Mouse (Mus musculus) myocyte (in vitro differentiated cells): ENCODE results near the gene Iglon5. TPM values are rescaled to one million over a fixed set of nuclear protein-coding genes. Genes with fewer than 3 reads are reported as not detected.

ENCODE experiments used
- H3K27me3 ChIP-seq: one replicate; pipeline ENCODE4 v1.6.1; 2011; ENCODE audit not compliant: control insufficient read depth, insufficient read depth, insufficient read length
- H3K36me3 ChIP-seq: one replicate; pipeline ENCODE4 v1.6.1; 2011; ENCODE audit not compliant: control insufficient read depth, insufficient read depth
- H3K4me2 ChIP-seq: one replicate; pipeline ENCODE4 v1.6.1; 2011; ENCODE audit warnings: low read depth, control low read depth
- H3K4me3 ChIP-seq: one replicate; pipeline ENCODE4 v1.5.1; 2011; ENCODE audit warnings: mild to moderate bottlenecking, control low read depth, moderate library complexity
- H3K79me2 ChIP-seq: one replicate; pipeline ENCODE4 v1.6.1; 2011; ENCODE audit not compliant: control insufficient read depth, insufficient read depth
- H3ac ChIP-seq: one replicate; pipeline ENCODE4 v1.6.1; 2011; ENCODE audit not compliant: control insufficient read depth, insufficient read length
- CEBPB ChIP-seq: IDR thresholded peaks from 2 replicates; pipeline ENCODE4 v1.6.1; 2011; ENCODE audit warnings: mild to moderate bottlenecking, moderate library complexity; ENCODE audit not compliant: poor library complexity, insufficient read depth, severe bottlenecking
- E2F4 ChIP-seq: IDR thresholded peaks from one replicate; pipeline ENCODE4 v1.6.1; 2011; ENCODE audit warnings: mild to moderate bottlenecking, control low read depth, moderate library complexity; ENCODE audit not compliant: insufficient read depth
- MAX ChIP-seq: IDR thresholded peaks from one replicate; pipeline ENCODE4 v1.6.1; 2011; ENCODE audit warnings: low read depth, mild to moderate bottlenecking, control low read depth
- MYOD1 ChIP-seq, 3 experiments: IDR thresholded peaks; one replicate each; pipeline ENCODE4 v1.6.1; 2011; ENCODE audit warnings: control low read depth in 2 of 3, low read depth in 2 of 3, mild to moderate bottlenecking in 2 of 3, moderate library complexity in 1 of 3; ENCODE audit not compliant: insufficient read length in 2 of 3, control insufficient read depth in 1 of 3
- MYOG ChIP-seq, 3 experiments: IDR thresholded peaks; one replicate each; pipeline ENCODE4 v1.6.1; 2011; ENCODE audit warnings: control low read depth in 2 of 3, low read depth in 2 of 3, mild to moderate bottlenecking in 2 of 3; ENCODE audit not compliant: insufficient read length in 2 of 3, control insufficient read depth in 1 of 3, insufficient read depth in 1 of 3
- POLR2A ChIP-seq: IDR thresholded peaks from one replicate; pipeline ENCODE4 v1.6.1; 2011; ENCODE audit warnings: low read depth, mild to moderate bottlenecking, control low read depth, moderate library complexity; ENCODE audit not compliant: insufficient read length
- POLR2AphosphoS2 ChIP-seq: IDR thresholded peaks from one replicate; pipeline ENCODE4 v1.6.1; 2011; ENCODE audit warnings: low read depth, control low read depth; ENCODE audit not compliant: insufficient read length
- REST ChIP-seq: IDR thresholded peaks from one replicate; pipeline ENCODE4 v1.6.1; 2011; ENCODE audit warnings: mild to moderate bottlenecking, control low read depth, moderate library complexity; ENCODE audit not compliant: insufficient read depth, insufficient read length
- SRF ChIP-seq: IDR thresholded peaks from one replicate; pipeline ENCODE4 v1.6.1; 2011; ENCODE audit warnings: low read depth; ENCODE audit not compliant: control insufficient read depth, insufficient read length
- TCF12 ChIP-seq: IDR thresholded peaks from one replicate; pipeline ENCODE4 v1.6.1; 2011; ENCODE audit warnings: mild to moderate bottlenecking, control low read depth; ENCODE audit not compliant: poor library complexity, insufficient read depth, severe bottlenecking
- TCF3 ChIP-seq: IDR thresholded peaks from one replicate; pipeline ENCODE4 v1.6.1; 2011; ENCODE audit warnings: low read depth, control low read depth; ENCODE audit not compliant: insufficient read length
- USF1 ChIP-seq: IDR thresholded peaks from one replicate; pipeline ENCODE4 v1.6.1; 2011; ENCODE audit warnings: low read depth, mild to moderate bottlenecking, control low read depth, moderate library complexity
- polyA plus RNA-seq: library from polyadenylated mRNA; unstranded; fragments of >200 nt; fragmentation: generic; extraction: Trizol; gene quantifications from one replicate; pipeline ENCODE4 v1.2.1, GENCODE M21; 2012; ENCODE audit warnings: missing spikeins

The Iglon5 gene
- polyA plus RNA-seq, 1 experiment = 4.9 TPM

DNA sequence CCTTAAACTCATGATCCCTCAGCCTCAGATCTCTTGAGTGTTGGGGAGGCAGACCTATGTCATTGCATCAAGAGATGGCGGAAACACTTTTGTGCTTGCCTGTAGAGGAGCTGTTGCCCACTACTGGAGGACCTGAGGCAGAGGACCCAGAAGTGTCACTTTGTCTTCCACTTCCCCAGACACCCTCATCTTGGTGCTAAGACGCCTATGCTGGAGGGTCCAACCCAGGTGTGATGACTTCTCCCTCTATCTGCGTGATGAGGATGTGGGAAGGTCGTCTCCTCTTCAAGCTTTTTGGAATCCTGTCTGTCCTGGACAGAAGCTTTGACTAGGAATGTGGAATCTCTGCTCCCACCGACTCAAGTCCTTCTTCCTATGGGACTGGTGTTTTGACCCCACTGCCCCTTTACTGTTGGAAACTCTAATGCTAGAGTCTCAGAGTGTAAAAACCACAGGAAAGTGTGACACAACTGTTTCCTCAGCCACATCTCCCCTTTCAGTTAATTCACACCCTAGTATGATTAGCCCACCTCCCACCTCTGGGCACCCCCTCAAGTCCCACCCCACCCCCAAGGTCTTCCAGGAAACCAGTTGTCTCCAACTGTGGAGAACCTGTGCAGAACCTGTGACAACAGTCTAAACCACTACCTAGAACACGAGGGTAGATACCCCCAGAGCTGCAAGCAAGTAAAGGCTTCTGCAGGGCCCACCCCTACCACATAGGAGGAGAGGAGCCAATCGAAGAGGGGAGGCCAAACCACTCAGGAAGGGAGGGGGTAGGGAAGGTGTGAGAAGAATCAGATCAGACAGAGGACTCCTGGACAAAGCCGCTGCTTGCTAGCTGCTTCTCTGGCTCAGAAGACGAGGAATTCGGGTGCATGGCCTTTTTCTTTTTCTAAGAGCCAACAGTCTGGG lies 53.3 kb downstream of the Iglon5 start, which contains the start of gene Nkg7:
Gene Nkg7 (plus strand): TSS at position 733 of the 915 bp plus-strand sequence.
- no peak for TF ChIP-seq POLR2AphosphoS2
- Histone ChIP-seq H3K36me3 (no peaks in the 10 kb centered on the region), H3ac (no peak within 1 kb of the TSS), H3K4me3 (no peak within 1 kb of the TSS), H3K27me3 (no peaks in the 10 kb centered on the region), H3K4me2 (no peak within 1 kb of the TSS), H3K79me2 (no peaks in the 10 kb centered on the region)

DNA sequence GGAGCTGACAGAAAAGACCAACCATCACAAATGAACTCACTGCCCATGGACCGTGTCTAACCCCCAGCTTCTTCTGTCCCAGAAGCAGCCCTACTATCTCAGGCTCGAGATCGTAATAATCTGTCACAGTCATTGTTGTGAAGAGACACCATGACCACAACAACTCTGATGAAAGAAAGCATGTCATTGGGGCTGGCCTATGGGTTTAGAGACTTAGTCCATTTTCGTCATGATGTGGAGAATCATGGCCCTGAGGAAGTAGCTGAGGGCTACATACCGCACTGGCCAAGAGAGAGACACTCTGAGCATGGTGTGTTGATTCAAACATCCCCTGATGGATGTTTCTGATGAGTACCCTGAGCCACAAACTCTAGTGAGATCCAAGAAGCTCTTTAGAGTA lies 55.2 kb downstream of the Iglon5 start:
- no peak for TF ChIP-seq USF1
- TF ChIP-seq SRF = no peak
- TF ChIP-seq MYOD1 (IDR thresholded peaks at IDR 0.05; ENCODE audit: control insufficient read depth in 1 of 3, insufficient read length in 2 of 3, low read depth in 2 of 3) = no peak
- TF ChIP-seq REST = no peak
- no peak for TF ChIP-seq CEBPB
- no peak for TF ChIP-seq E2F4
- no peak for TF ChIP-seq MAX
- no peak for TF ChIP-seq TCF12
- no peak for TF ChIP-seq POLR2A
- no peak for TF ChIP-seq MYOG (IDR thresholded peaks at IDR 0.05; ENCODE audit: control insufficient read depth in 1 of 3, insufficient read depth in 1 of 3, insufficient read length in 2 of 3, low read depth in 2 of 3)
- TF ChIP-seq POLR2AphosphoS2 = no peak
- no peak for TF ChIP-seq TCF3
- H3K4me2 ChIP-seq = no peak overlapping the region
- H3K27me3 ChIP-seq = no peaks in the 10 kb centered on the region
- H3ac ChIP-seq = no peak overlapping the region
- no peaks in the 10 kb centered on the region for H3K79me2 ChIP-seq
- no peaks in the 10 kb centered on the region for H3K36me3 ChIP-seq
- no peak overlapping the region for H3K4me3 ChIP-seq

DNA sequence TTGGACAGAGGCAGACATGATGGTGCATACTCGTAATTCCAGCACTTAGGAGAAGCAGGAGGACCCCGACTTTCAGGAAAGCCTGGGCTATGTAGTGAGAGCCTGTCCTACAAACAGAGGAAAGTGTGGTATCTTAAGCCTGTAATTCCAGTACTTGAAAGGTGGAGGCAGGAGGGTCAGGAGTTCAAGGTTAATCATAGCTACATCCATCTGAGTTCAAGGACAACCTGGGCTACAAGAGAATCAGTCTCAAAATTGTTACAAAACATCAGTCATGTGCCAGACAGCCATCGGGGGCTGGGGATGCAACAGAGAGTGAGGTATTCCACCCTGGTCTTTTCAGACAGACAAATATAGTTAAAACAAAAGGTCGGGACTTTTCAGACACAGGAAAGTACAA lies 57.0 kb downstream of the Iglon5 start:
- TF ChIP-seq REST = no peak
- TF ChIP-seq MYOD1 (IDR thresholded peaks at IDR 0.05; ENCODE audit: control insufficient read depth in 1 of 3, insufficient read length in 2 of 3, low read depth in 2 of 3) = no peak
- TF ChIP-seq USF1 = no peak
- TF ChIP-seq TCF3 = no peak
- no peak for TF ChIP-seq MYOG (IDR thresholded peaks at IDR 0.05; ENCODE audit: control insufficient read depth in 1 of 3, insufficient read depth in 1 of 3, insufficient read length in 2 of 3, low read depth in 2 of 3)
- no peak for TF ChIP-seq E2F4
- TF ChIP-seq SRF = no peak
- TF ChIP-seq TCF12 = no peak
- no peak for TF ChIP-seq CEBPB
- TF ChIP-seq MAX = no peak
- TF ChIP-seq POLR2A = no peak
- H3K79me2 ChIP-seq = no peaks in the 10 kb centered on the region
- no peaks in the 10 kb centered on the region for H3K36me3 ChIP-seq
- H3K4me3 ChIP-seq = no peak overlapping the region
- H3K27me3 ChIP-seq = no peaks in the 10 kb centered on the region
- H3K4me2 ChIP-seq = no peak overlapping the region
- no peak overlapping the region for H3ac ChIP-seq

DNA sequence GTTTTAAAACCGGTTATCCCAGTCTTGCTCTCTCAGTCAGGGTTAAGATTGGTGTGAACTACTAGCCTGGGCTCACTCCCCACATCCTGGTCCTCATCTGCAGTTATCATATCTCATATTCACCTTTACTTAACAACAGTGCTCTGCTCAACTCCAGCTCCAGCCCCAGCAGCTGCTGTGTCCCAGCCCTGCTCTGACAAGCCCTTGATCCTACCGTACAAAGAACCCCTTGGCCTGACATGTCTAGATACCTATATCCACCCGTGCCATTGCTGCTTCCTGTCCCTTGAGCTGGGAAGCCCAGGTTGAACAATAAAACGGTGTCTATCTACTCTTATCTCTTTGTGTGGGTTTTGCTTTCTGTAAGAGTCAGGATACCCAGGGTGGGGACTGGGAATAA lies 60.4 kb downstream of the Iglon5 start:
- Histone ChIP-seq H3K4me3 (no peak overlapping the region), H3K4me2 (no peak overlapping the region), H3K79me2 (no peaks in the 10 kb centered on the region), H3ac (no peak overlapping the region), H3K36me3 (no peaks in the 10 kb centered on the region), H3K27me3 (no peaks in the 10 kb centered on the region)
- TF ChIP-seq MYOD1 (IDR thresholded peaks at IDR 0.05; ENCODE audit: control insufficient read depth in 1 of 3, insufficient read length in 2 of 3, low read depth in 2 of 3) (no peak), E2F4 (no peak), USF1 (no peak), TCF3 (no peak), POLR2AphosphoS2 (no peak), POLR2A (no peak), SRF (no peak)

DNA sequence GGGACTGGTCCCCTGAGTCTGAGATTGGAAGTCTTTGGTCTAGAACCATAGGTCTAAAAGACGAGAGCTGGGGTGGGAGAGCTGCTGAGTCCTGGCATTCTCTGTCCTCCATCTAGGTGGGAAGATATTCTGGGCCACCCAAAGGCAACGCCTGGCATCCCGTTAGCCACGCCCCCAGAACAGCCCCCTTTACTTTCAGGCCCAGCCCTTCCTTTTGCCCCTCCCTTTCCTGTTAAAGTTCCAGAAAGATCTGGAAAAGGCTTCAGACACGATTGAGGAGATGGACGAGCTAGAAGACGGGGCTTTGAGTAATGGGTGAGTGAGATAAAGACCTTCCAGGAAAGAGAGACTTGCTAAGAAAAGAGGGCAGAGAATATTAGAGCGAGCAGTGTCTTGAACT lies 62.5 kb downstream of the Iglon5 start, which contains the start of gene Lim2:
Gene Lim2 (plus strand): TSS at position 265 of the 400 bp plus-strand sequence.
- Histone ChIP-seq H3K36me3 (no peaks in the 10 kb centered on the region), H3K4me2 (no peak within 1 kb of the TSS), H3K4me3 (no peak within 1 kb of the TSS), H3ac (no peak within 1 kb of the TSS), H3K27me3 (no peaks in the 10 kb centered on the region), H3K79me2 (no peaks in the 10 kb centered on the region)
- TF ChIP-seq REST (no peak), SRF (no peak), TCF12 (no peak), MYOD1 (IDR thresholded peaks at IDR 0.05; ENCODE audit: control insufficient read depth in 1 of 3, insufficient read length in 2 of 3, low read depth in 2 of 3) (no peak), MYOG (IDR thresholded peaks at IDR 0.05; ENCODE audit: control insufficient read depth in 1 of 3, insufficient read depth in 1 of 3, insufficient read length in 2 of 3, low read depth in 2 of 3) (no peak)
